Mouse (Mus musculus) myocyte (in vitro differentiated cells): ENCODE measurements at regions not wholly inside any gene's neighbourhood (a gene's known extent, or its start where the extent isn't known, plus 50 kb on each side); places are given as distances from the start of the nearest gene placed in this dataset.

ENCODE experiments used
- CEBPB ChIP-seq: IDR thresholded peaks from 2 replicates; pipeline ENCODE4 v1.6.1; 2011; ENCODE audit warnings: mild to moderate bottlenecking, moderate library complexity; ENCODE audit not compliant: poor library complexity, insufficient read depth, severe bottlenecking
- E2F4 ChIP-seq: IDR thresholded peaks from one replicate; pipeline ENCODE4 v1.6.1; 2011; ENCODE audit warnings: mild to moderate bottlenecking, control low read depth, moderate library complexity; ENCODE audit not compliant: insufficient read depth
- MAX ChIP-seq: IDR thresholded peaks from one replicate; pipeline ENCODE4 v1.6.1; 2011; ENCODE audit warnings: low read depth, mild to moderate bottlenecking, control low read depth
- MYOG ChIP-seq, 3 experiments: IDR thresholded peaks; one replicate each; pipeline ENCODE4 v1.6.1; 2011; ENCODE audit warnings: control low read depth in 2 of 3, low read depth in 2 of 3, mild to moderate bottlenecking in 2 of 3; ENCODE audit not compliant: insufficient read length in 2 of 3, control insufficient read depth in 1 of 3, insufficient read depth in 1 of 3
- POLR2A ChIP-seq: IDR thresholded peaks from one replicate; pipeline ENCODE4 v1.6.1; 2011; ENCODE audit warnings: low read depth, mild to moderate bottlenecking, control low read depth, moderate library complexity; ENCODE audit not compliant: insufficient read length
- POLR2AphosphoS2 ChIP-seq: IDR thresholded peaks from one replicate; pipeline ENCODE4 v1.6.1; 2011; ENCODE audit warnings: low read depth, control low read depth; ENCODE audit not compliant: insufficient read length
- TCF12 ChIP-seq: IDR thresholded peaks from one replicate; pipeline ENCODE4 v1.6.1; 2011; ENCODE audit warnings: mild to moderate bottlenecking, control low read depth; ENCODE audit not compliant: poor library complexity, insufficient read depth, severe bottlenecking
- TCF3 ChIP-seq: IDR thresholded peaks from one replicate; pipeline ENCODE4 v1.6.1; 2011; ENCODE audit warnings: low read depth, control low read depth; ENCODE audit not compliant: insufficient read length
- USF1 ChIP-seq: IDR thresholded peaks from one replicate; pipeline ENCODE4 v1.6.1; 2011; ENCODE audit warnings: low read depth, mild to moderate bottlenecking, control low read depth, moderate library complexity

- TF ChIP-seq POLR2A = no peak
- no peak for TF ChIP-seq TCF3
- no peak for TF ChIP-seq E2F4
- no peak for TF ChIP-seq POLR2AphosphoS2
- TF ChIP-seq USF1 = no peak
- no peak for TF ChIP-seq MAX
- TF ChIP-seq MYOG (IDR thresholded peaks at IDR 0.05; ENCODE audit: control insufficient read depth in 1 of 3, insufficient read depth in 1 of 3, insufficient read length in 2 of 3, low read depth in 2 of 3) = no peak
- no peak for TF ChIP-seq TCF12
- TF ChIP-seq CEBPB = no peak
Measured at GRCm38 (mm10) chr19:21111836-21112235, 157.8 kb upstream of the Tmc1 start.
